Mouse (Mus musculus) left cerebral cortex, adult 18-20 months (tissue): Measurements from ENCODE around the gene Bcas3. TPM values are rescaled to one million over a fixed set of nuclear protein-coding genes. Genes with fewer than 3 reads are reported as not detected.

Source experiments
- DNase-seq, 2 experiments: peaks; one replicate each; pipeline ENCODE4 v3.0.0; 2021 to 2022; ENCODE audit warnings: low spot score in 2 of 2, mixed read lengths in 1 of 2
- total RNA-seq, 2 experiments: library from RNA; stranded (reverse); gene quantifications; 2 replicates each; pipeline ENCODE4 v1.2.3; 2021

The Bcas3 gene
- total RNA-seq, 2 experiments from 2014 or later: 73.4 to 75.9 TPM

- no peak for DNase-seq
These were observed 472.1 kb downstream of the Bcas3 start for GRCm38 (mm10) chr11:85825031-85825430.

GRCm38 (mm10) chr11:85825823-85826222 is 472.9 kb downstream of the Bcas3 start:
- DNase-seq: no peak

- no peak for DNase-seq
These were observed 474.4 kb downstream of the Bcas3 start for GRCm38 (mm10) chr11:85827342-85827741.

- DNase-seq: no peak
These were observed 475.9 kb downstream of the Bcas3 start for GRCm38 (mm10) chr11:85828691-85829519.

- no peak for DNase-seq
These were observed 476.8 kb downstream of the Bcas3 start for GRCm38 (mm10) chr11:85829520-85830440.

- DNase-seq: no peak
These were observed 478.0 kb downstream of the Bcas3 start for GRCm38 (mm10) chr11:85830901-85831341.

GRCm38 (mm10) chr11:85831656-85832230 is 478.8 kb downstream of the Bcas3 start:
- DNase-seq: no peak

- no peak for DNase-seq
These were observed 479.4 kb downstream of the Bcas3 start, which contains the start of gene Tbx2 for GRCm38 (mm10) chr11:85832231-85832924. Tbx2 (plus strand) TSS chr11:85832551.

GRCm38 (mm10) chr11:85833081-85833521 is 480.1 kb downstream of the Bcas3 start:
- DNase-seq: no peak

GRCm38 (mm10) chr11:85833761-85834385 is 480.9 kb downstream of the Bcas3 start:
- DNase-seq: no peak

GRCm38 (mm10) chr11:85834386-85834931 is 481.5 kb downstream of the Bcas3 start:
- DNase-seq: no peak

GRCm38 (mm10) chr11:85835001-85835752 is 482.2 kb downstream of the Bcas3 start:
- no peak for DNase-seq

- no peak for DNase-seq
These were observed 483.0 kb downstream of the Bcas3 start for GRCm38 (mm10) chr11:85835753-85836522.

- no peak for DNase-seq
These were observed 483.7 kb downstream of the Bcas3 start for GRCm38 (mm10) chr11:85836523-85837290.

- DNase-seq: no peak
These were observed 484.3 kb downstream of the Bcas3 start for GRCm38 (mm10) chr11:85837291-85837647.

GRCm38 (mm10) chr11:85837648-85838423 is 484.9 kb downstream of the Bcas3 start:
- DNase-seq: no peak
